Mouse (Mus musculus) hindbrain, embryonic 10.5 days (tissue): ENCODE results near the gene Lrfn2. TPM values are rescaled to one million over a fixed set of nuclear protein-coding genes. Genes with fewer than 3 reads are reported as not detected.
A peak's percentile ranks its signal among the peaks of the same experiment; 100 is the strongest.

Experiments used
- DNase-seq: peaks from one replicate; pipeline ENCODE4 v3.0.0-alpha.2; 2017; ENCODE audit warnings: low spot score
- H3K27ac ChIP-seq: fragments of 300-500 bp; sonication (generic); 2 replicates; pipeline ENCODE4 v1.5.1; 2016; ENCODE audit warnings: mild to moderate bottlenecking, moderate library complexity
- H3K27me3 ChIP-seq: fragments of 300-500 bp; sonication (generic); 2 replicates; pipeline ENCODE4 v1.6.1; 2016; ENCODE audit warnings: mild to moderate bottlenecking; ENCODE audit not compliant: poor library complexity, insufficient read depth, severe bottlenecking
- H3K36me3 ChIP-seq: fragments of 300-500 bp; sonication (generic); 2 replicates; pipeline ENCODE4 v1.6.1; 2016; ENCODE audit warnings: mild to moderate bottlenecking, moderate library complexity
- H3K4me1 ChIP-seq: fragments of 300-500 bp; sonication (generic); replicated peaks from 2 replicates; pipeline ENCODE4 v1.6.1; 2016; ENCODE audit warnings: mild to moderate bottlenecking
- H3K4me3 ChIP-seq: fragments of 300-500 bp; sonication (generic); 2 replicates; pipeline ENCODE4 v1.5.1; 2016; ENCODE audit warnings: mild to moderate bottlenecking, moderate library complexity
- H3K9me3 ChIP-seq: fragments of 300-500 bp; sonication (generic); 2 replicates; pipeline ENCODE4 v1.6.1; 2016; ENCODE audit warnings: mild to moderate bottlenecking, moderate library complexity
- WGBS: fragments of 180-500 bp; shearing (Covaris S2); methylation state at CpG from one replicate; pipeline ENCODE4 v1.1.7; 2016; 5-methylcytosine and 5-hydroxymethylcytosine counted together
- polyA plus RNA-seq: library from polyadenylated mRNA; unstranded; fragments of >200 nt; fragmentation: Nextera tagmentation; extraction: Ambion mirVana; gene quantifications from 2 replicates; pipeline ENCODE4 v1.2.1, GENCODE M21; 2016

Lrfn2 gene
- polyA plus RNA-seq, 1 experiment from 2014 or later: 0.54 TPM

- WGBS: 79% methylated on average over 3 of the region's 3 CpGs
- H3K9me3 ChIP-seq: no peaks in the 10 kb centered on the region
- H3K27me3 ChIP-seq: no peaks in the 10 kb centered on the region
- no peaks in the 10 kb centered on the region for H3K36me3 ChIP-seq
- H3K4me3 ChIP-seq: no peak overlapping the region
- H3K27ac ChIP-seq: no peak overlapping the region
- DNase-seq: no peak
- H3K4me1 ChIP-seq: peaks cover 23% of the 10 kb centered on the region
These were observed 132.9 kb downstream of the Lrfn2 start for GRCm38 (mm10) chr17:49065050-49065449.

GRCm38 (mm10) chr17:49066748-49067147, 134.6 kb downstream of the Lrfn2 start:
- no peaks in the 10 kb centered on the region for H3K27me3 ChIP-seq
- WGBS: 59% methylated on average over 6 of the region's 6 CpGs
- H3K36me3 ChIP-seq: no peaks in the 10 kb centered on the region
- H3K9me3 ChIP-seq: no peaks in the 10 kb centered on the region
- H3K27ac ChIP-seq: no peak overlapping the region
- H3K4me3 ChIP-seq: no peak overlapping the region
- H3K4me1 ChIP-seq: peaks cover 23% of the 10 kb centered on the region
- DNase-seq: no peak

- no peak overlapping the region for H3K4me3 ChIP-seq
- H3K9me3 ChIP-seq: no peaks in the 10 kb centered on the region
- DNase-seq: no peak
- H3K36me3 ChIP-seq: no peaks in the 10 kb centered on the region
- 51% methylated on average over 2 of the region's 2 CpGs for WGBS
- H3K27me3 ChIP-seq: no peaks in the 10 kb centered on the region
- peaks cover 10% of the 10 kb centered on the region for H3K4me1 ChIP-seq
- H3K27ac ChIP-seq: 0 out of 2 replicates have a peak overlapping the region, but pooled peaks have one; percentile 23
These were observed 146.0 kb downstream of the Lrfn2 start for GRCm38 (mm10) chr17:49078168-49078567.

DNA sequence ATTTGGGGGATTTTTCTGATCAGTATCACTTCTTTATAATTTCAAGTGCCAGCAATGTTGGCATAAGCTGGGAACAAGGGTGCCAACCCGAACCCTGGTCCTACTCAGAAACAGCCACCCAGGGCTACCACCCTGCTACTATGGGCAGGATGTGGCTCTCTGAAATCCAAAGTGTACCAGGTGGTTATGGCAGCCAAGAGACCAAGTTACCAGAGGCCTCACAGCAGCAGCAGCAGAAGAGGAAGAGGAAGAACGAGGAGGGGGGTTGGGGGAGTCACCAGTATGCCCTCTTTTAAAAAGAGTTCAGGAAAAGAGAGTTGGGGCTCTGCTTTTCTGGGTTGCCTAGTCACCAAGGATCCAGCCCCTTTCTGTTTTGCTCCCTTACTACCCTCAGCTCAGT, 147.5 kb downstream of the Lrfn2 start:
- Histone ChIP-seq H3K4me1 (peaks cover 10% of the 10 kb centered on the region), H3K36me3 (no peaks in the 10 kb centered on the region), H3K9me3 (no peaks in the 10 kb centered on the region), H3K27ac (no peak overlapping the region), H3K27me3 (no peaks in the 10 kb centered on the region), H3K4me3 (no peak overlapping the region)
- WGBS: 77% methylated on average over 2 of the region's 2 CpGs
- DNase-seq: no peak

DNA sequence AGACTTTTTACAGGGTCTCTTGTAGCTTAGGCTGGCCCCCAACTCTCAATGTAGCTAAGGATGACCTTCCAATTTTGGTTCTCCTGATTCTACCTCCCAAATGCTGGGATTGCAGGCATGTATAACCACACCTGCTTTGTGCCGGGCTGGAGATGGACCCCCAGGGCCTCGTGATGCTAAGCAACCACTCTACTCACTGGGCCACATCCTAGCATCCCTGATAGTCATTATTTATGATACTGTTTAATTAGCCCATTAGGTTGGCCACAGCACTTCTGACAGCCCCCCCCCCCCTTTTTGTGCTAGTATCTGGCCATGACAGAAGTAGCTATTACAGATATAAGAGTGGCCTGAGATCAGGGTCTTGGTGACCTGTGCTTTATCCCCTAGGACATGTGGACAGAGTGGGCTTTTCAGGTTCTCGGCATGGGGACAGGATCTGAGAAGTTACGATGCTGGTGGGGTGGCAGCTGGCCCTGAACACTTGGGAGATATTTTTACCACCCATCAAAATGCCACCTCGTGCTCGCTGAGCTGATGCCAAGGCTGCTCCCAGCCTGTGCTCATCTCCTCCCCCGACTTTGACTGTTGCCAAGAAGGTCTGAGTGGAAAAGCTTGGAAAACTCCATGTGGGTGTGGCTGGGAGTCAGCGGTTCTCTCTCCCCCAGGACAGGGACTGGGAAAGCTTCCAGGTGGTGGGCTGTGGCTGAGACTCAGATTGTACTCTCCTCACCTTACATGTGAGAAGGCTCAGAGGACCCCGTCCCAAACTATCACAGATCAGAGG, 151.6 kb downstream of the Lrfn2 start:
- no peaks in the 10 kb centered on the region for H3K36me3 ChIP-seq
- no peaks in the 10 kb centered on the region for H3K4me1 ChIP-seq
- no peaks in the 10 kb centered on the region for H3K27me3 ChIP-seq
- no peaks in the 10 kb centered on the region for H3K9me3 ChIP-seq
- no peak for DNase-seq
- H3K27ac ChIP-seq: no peak overlapping the region
- 86% methylated on average over 9 of the region's 9 CpGs for WGBS
- no peak overlapping the region for H3K4me3 ChIP-seq

- H3K9me3 ChIP-seq: no peaks in the 10 kb centered on the region
- WGBS: 90% methylated on average over 4 of the region's 4 CpGs
- no peak for DNase-seq
- no peaks in the 10 kb centered on the region for H3K4me1 ChIP-seq
- no peak overlapping the region for H3K4me3 ChIP-seq
- no peaks in the 10 kb centered on the region for H3K27me3 ChIP-seq
- no peaks in the 10 kb centered on the region for H3K36me3 ChIP-seq
- no peak overlapping the region for H3K27ac ChIP-seq
These were observed 152.9 kb downstream of the Lrfn2 start for GRCm38 (mm10) chr17:49085111-49085510.

DNA sequence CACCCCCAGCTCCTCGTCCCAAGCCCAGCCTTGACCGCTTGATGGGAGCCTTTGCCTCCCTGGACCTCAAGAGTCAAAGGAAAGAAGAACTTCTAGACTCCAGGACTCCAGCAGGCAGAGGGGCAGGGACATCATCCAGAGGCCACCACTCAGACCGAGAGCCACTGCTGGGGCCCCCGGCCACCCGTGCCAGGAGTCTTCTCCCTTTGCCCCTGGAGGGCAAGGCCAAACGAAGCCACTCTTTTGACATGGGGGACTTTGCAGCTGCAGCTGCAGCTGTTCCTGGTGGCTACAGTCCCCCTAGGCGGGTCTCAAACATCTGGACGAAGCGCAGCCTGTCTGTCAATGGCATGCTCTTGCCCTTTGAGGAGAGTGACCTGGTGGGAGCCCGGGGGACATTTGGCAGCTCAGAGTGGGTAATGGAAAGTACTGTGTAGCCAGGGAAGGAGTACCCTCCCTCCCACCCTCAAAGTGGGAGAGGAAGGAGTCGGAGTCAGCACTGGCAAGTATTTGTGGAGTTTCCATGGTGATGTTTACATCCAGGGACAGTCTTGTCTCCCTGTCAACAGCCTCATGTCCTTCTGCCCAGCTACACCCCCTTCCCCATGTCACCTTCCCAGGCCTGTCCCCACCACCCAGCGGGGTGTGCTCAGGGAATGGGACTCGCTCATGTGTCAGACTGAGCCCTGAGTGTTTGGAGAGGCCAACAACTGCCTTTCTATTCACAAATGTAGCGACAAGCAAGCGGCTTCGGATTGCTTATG, 164.8 kb downstream of the Lrfn2 start:
- Histone ChIP-seq H3K36me3 (no peaks in the 10 kb centered on the region), H3K4me1 (peaks cover 7% of the 10 kb centered on the region; the same call in 1 of the 2 replicates), H3K4me3 (no peak overlapping the region), H3K27ac (no peak overlapping the region), H3K9me3 (no peaks in the 10 kb centered on the region), H3K27me3 (no peaks in the 10 kb centered on the region)
- DNase-seq: no peak
- WGBS: 72% methylated on average over 16 of the region's 16 CpGs

GRCm38 (mm10) chr17:49111399-49111798, 179.2 kb downstream of the Lrfn2 start:
- no peak overlapping the region for H3K27ac ChIP-seq
- no peaks in the 10 kb centered on the region for H3K9me3 ChIP-seq
- H3K4me1 ChIP-seq: no peaks in the 10 kb centered on the region
- DNase-seq: no peak
- no peaks in the 10 kb centered on the region for H3K27me3 ChIP-seq
- H3K4me3 ChIP-seq: no peak overlapping the region
- no peaks in the 10 kb centered on the region for H3K36me3 ChIP-seq
- 94% methylated on average over 3 of the region's 3 CpGs for WGBS

DNA sequence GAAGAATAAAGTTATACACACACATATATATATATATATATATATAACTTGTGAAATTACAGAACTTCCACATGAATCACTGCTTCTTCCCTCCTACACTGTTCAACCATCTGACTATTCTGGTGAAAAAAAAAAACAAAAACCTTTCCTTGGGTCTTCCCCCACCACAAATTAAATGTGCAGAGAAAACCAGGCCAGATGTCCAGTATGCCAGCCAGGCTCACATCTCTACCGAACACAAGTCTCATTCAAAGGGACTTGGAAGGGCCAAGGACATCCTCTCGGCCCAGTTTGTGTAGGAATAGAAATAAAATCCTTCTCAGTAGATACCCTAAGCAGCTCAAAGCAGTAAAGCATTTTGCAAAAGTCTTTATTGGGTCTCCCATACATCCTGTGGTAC, 179.7 kb downstream of the Lrfn2 start:
- WGBS: 86% methylated on average over 2 of the region's 2 CpGs
- DNase-seq: no peak
- Histone ChIP-seq H3K9me3 (no peaks in the 10 kb centered on the region), H3K4me1 (no peaks in the 10 kb centered on the region), H3K36me3 (no peaks in the 10 kb centered on the region), H3K27ac (no peak overlapping the region), H3K27me3 (no peaks in the 10 kb centered on the region), H3K4me3 (no peak overlapping the region)

GRCm38 (mm10) chr17:49113336-49113735, 181.2 kb downstream of the Lrfn2 start:
- Histone ChIP-seq H3K9me3 (no peaks in the 10 kb centered on the region), H3K4me3 (no peak overlapping the region), H3K4me1 (no peaks in the 10 kb centered on the region), H3K27ac (no peak overlapping the region), H3K27me3 (no peaks in the 10 kb centered on the region), H3K36me3 (no peaks in the 10 kb centered on the region)
- WGBS: 68% methylated on average over 3 of the region's 3 CpGs
- DNase-seq: no peak

DNA sequence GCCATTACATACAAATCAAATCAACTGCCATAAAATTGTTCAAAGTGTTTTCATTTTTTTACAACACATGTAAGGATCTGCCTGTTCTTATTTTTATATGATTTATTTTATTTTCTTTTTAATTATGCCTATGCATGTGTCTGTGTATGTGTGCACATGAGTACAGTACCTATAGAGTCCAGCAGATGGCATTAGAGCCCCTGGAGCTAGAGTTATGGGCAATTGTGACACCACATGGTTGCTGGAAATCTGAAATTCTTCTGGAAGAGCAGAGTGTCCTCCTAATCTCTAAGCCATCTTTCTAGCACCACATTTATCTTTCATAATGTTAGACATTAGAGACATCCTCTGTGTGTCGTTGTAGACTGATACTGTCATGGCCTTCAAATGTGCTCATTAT, 192.0 kb downstream of the Lrfn2 start:
- no peak overlapping the region for H3K27ac ChIP-seq
- no peaks in the 10 kb centered on the region for H3K27me3 ChIP-seq
- no peak overlapping the region for H3K4me3 ChIP-seq
- no peaks in the 10 kb centered on the region for H3K4me1 ChIP-seq
- 92% methylated on average over 1 of the region's 1 CpGs for WGBS
- no peak for DNase-seq
- no peaks in the 10 kb centered on the region for H3K9me3 ChIP-seq
- H3K36me3 ChIP-seq: no peaks in the 10 kb centered on the region

GRCm38 (mm10) chr17:49124642-49125041, 192.5 kb downstream of the Lrfn2 start:
- Histone ChIP-seq H3K4me3 (no peak overlapping the region), H3K36me3 (no peaks in the 10 kb centered on the region), H3K4me1 (no peaks in the 10 kb centered on the region), H3K27me3 (no peaks in the 10 kb centered on the region), H3K27ac (no peak overlapping the region), H3K9me3 (no peaks in the 10 kb centered on the region)
- no peak for DNase-seq
- WGBS: 84% methylated on average over 3 of the region's 3 CpGs
